Mouse (Mus musculus) forebrain, embryonic 15.5 days (tissue): Measurements from ENCODE around the gene Creb3. TPM values are rescaled to one million over a fixed set of nuclear protein-coding genes. Genes with fewer than 3 reads are reported as not detected.

Source experiments
- ATAC-seq: fragments of 200-750 bp; cut with Nextera tagmentation; replicated peaks from 2 replicates; pipeline ENCODE4 v1.8.0; 2017; ENCODE audit warnings: mild to moderate bottlenecking, moderate TSS enrichment, moderate library complexity
- H3K27ac ChIP-seq: fragments of 300-500 bp; sonication (generic); replicated peaks from 2 replicates; pipeline ENCODE4 v1.5.1; 2015; ENCODE audit warnings: mild to moderate bottlenecking, inconsistent platforms
- H3K27me3 ChIP-seq: fragments of 300-500 bp; sonication (generic); 2 replicates; pipeline ENCODE4 v1.6.1; 2015; ENCODE audit warnings: inconsistent platforms
- H3K36me3 ChIP-seq: fragments of 300-500 bp; sonication (generic); 2 replicates; pipeline ENCODE4 v1.6.1; 2015; ENCODE audit warnings: mild to moderate bottlenecking, inconsistent platforms
- H3K4me1 ChIP-seq: fragments of 300-500 bp; sonication (generic); 2 replicates; pipeline ENCODE4 v1.6.1; 2015; ENCODE audit warnings: inconsistent platforms
- H3K4me2 ChIP-seq: fragments of 300-500 bp; sonication (generic); replicated peaks from 2 replicates; pipeline ENCODE4 v1.6.1; 2015; ENCODE audit warnings: mild to moderate bottlenecking, inconsistent platforms
- H3K4me3 ChIP-seq: fragments of 300-500 bp; sonication (generic); 2 replicates; pipeline ENCODE4 v1.5.1; 2015; ENCODE audit warnings: mild to moderate bottlenecking, inconsistent platforms
- H3K9ac ChIP-seq: fragments of 300-500 bp; sonication (generic); replicated peaks from 2 replicates; pipeline ENCODE4 v1.6.1; 2015; ENCODE audit warnings: mild to moderate bottlenecking, inconsistent platforms
- H3K9me3 ChIP-seq: fragments of 300-500 bp; sonication (generic); 2 replicates; pipeline ENCODE4 v1.6.1; 2016; ENCODE audit warnings: inconsistent platforms
- WGBS: fragments of 180-500 bp; shearing (Covaris S2); methylation state at CpG from one replicate; pipeline ENCODE4 v1.1.7; 2015; ENCODE audit warnings: mixed read lengths; 5-methylcytosine and 5-hydroxymethylcytosine counted together
- polyA plus RNA-seq: library from polyadenylated mRNA; unstranded; fragments of >200 nt; fragmentation: Nextera tagmentation; extraction: Ambion mirVana; gene quantifications from 2 replicates; pipeline ENCODE4 v1.2.1, GENCODE M21; 2015

Creb3 gene
- polyA plus RNA-seq, 1 experiment from 2014 or later: 77.7 TPM

DNA sequence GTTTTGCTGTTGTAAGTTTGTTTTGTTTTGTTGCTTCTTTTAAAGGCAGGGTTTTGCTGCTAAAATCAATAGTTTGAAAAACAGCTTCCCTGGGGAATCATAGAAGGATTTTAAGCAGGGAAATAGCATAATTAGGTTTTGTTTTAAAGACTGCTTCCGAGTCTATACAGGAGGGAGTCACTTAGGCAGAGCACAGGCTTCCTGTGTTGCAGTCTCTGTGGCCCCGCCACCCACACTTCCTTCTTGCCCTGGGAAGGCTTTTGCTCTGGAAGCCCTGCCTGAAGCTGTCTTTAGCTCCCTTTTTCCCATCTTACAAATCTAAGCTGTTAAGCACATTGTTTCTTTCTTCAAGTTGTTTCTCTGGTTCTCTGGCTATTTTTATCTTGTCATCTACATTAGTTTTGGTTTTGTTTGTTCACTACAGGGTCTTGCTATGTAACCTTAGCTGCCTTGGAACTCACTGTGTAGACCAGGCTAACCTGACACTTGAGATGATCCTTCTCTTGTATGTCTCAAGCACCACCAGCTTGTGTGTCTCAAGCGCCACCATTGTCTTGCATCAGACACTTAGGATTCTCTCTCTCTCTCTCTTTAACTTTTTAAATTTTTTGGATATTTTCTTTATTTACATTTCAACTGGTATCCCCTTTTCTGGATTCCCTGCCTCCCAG lies 51.1 kb downstream of the Creb3 start:
- H3K4me1 ChIP-seq: no peaks in the 10 kb centered on the region
- no peak overlapping the region for H3K27ac ChIP-seq
- no peaks in the 10 kb centered on the region for H3K9me3 ChIP-seq
- H3K4me3 ChIP-seq: no peak overlapping the region
- no peak overlapping the region for H3K9ac ChIP-seq
- H3K36me3 ChIP-seq: no peaks in the 10 kb centered on the region
- H3K27me3 ChIP-seq: no peaks in the 10 kb centered on the region
- WGBS: 62% methylated on average over 3 of the region's 3 CpGs
- H3K4me2 ChIP-seq: no peak overlapping the region
- no peak for ATAC-seq

Other genes with a start within 250 kb of the Creb3 start
- 59.8 and 64.3 TPM in 2 replicates for gene Rusc2, start 180.4 kb upstream of the Creb3 start, polyA plus RNA-seq
- 0.65 and 0.70 TPM in 2 replicates for gene Fam166b, start 133.2 kb upstream of the Creb3 start, polyA plus RNA-seq
- gene Tesk1, start 120.4 kb upstream of the Creb3 start, polyA plus RNA-seq: 10.7 and 12.5 TPM in 2 replicates
- 4.3 TPM in 2 replicates for gene Cd72, start 107.7 kb upstream of the Creb3 start, polyA plus RNA-seq
- not detected in 2 replicates for gene Sit1, start 78.6 kb upstream of the Creb3 start, polyA plus RNA-seq
- 61.0 and 61.8 TPM in 2 replicates for gene Ccdc107, start 69.4 kb upstream of the Creb3 start, polyA plus RNA-seq
- 17.5 and 25.3 TPM in 2 replicates for gene Arhgef39, start 62.6 kb upstream of the Creb3 start, polyA plus RNA-seq
- gene Car9, start 55.4 kb upstream of the Creb3 start, polyA plus RNA-seq: 0.19 and 0.41 TPM in 2 replicates
- 9.7 and 9.8 TPM in 2 replicates for gene Tpm2, start 38.6 kb upstream of the Creb3 start, polyA plus RNA-seq
- gene Tln1, start 359 bp downstream of the Creb3 start, polyA plus RNA-seq: 53.2 and 54.2 TPM in 2 replicates
- gene Rgp1, start 16.4 kb downstream of the Creb3 start, polyA plus RNA-seq: 21.5 and 28.2 TPM in 2 replicates
- 59.1 and 61.0 TPM in 2 replicates for gene Gba2, start 16.5 kb downstream of the Creb3 start, polyA plus RNA-seq
- gene Msmp, start 22.2 kb downstream of the Creb3 start, polyA plus RNA-seq: 0.56 and 0.81 TPM in 2 replicates
- 12.7 and 15.4 TPM in 2 replicates for gene Npr2, start 69.6 kb downstream of the Creb3 start, polyA plus RNA-seq
- gene Spag8, start 91.3 kb downstream of the Creb3 start, polyA plus RNA-seq: 4.3 and 6.7 TPM in 2 replicates
- 65.5 and 74.0 TPM in 2 replicates for gene Hint2, start 94.1 kb downstream of the Creb3 start, polyA plus RNA-seq
- gene Tmem8b, start 106.6 kb downstream of the Creb3 start, polyA plus RNA-seq: 16.2 TPM in 2 replicates
- 1.6 and 1.7 TPM in 2 replicates for gene Fam221b, start 106.8 kb downstream of the Creb3 start, polyA plus RNA-seq
- gene Olfr70, start 138.5 kb downstream of the Creb3 start, polyA plus RNA-seq: not detected in 2 replicates
- not detected in 2 replicates for gene Olfr71, start 147.9 kb downstream of the Creb3 start, polyA plus RNA-seq
- gene Hrct1, start 164.9 kb downstream of the Creb3 start, polyA plus RNA-seq: 0.19 and 0.42 TPM in 2 replicates
- gene Spaar, start 167.7 kb downstream of the Creb3 start, polyA plus RNA-seq: 0.08 TPM in 1 of 2 replicates, not detected in the other
- gene Olfr159, start 208.7 kb downstream of the Creb3 start, polyA plus RNA-seq: not detected in 2 replicates